Mouse (Mus musculus) olfactory bulb, adult 2 months (tissue): ENCODE measurements around the gene Gsap. TPM values are rescaled to one million over a fixed set of nuclear protein-coding genes. Genes with fewer than 3 reads are reported as not detected.

ENCODE experiments used
- H3K27ac ChIP-seq: fragments of 200-500 bp; 2 replicates; pipeline ENCODE4 v1.5.1; 2012; ENCODE audit warnings: low read depth, low read length; ENCODE audit not compliant: insufficient read depth
- H3K4me1 ChIP-seq: fragments of 200-500 bp; 2 replicates; pipeline ENCODE4 v1.6.1; 2012; ENCODE audit warnings: low read length; ENCODE audit not compliant: control insufficient read depth, insufficient read depth
- H3K4me3 ChIP-seq: fragments of 200-500 bp; 2 replicates; pipeline ENCODE4 v1.5.1; 2012; ENCODE audit warnings: mild to moderate bottlenecking, low read depth, low read length, moderate library complexity; ENCODE audit not compliant: insufficient read depth
- CTCF ChIP-seq: fragments of 200-500 bp; IDR thresholded peaks from 2 replicates; pipeline ENCODE4 v1.5.1; 2012; ENCODE audit warnings: low read depth, mild to moderate bottlenecking, low read length, moderate library complexity; ENCODE audit not compliant: insufficient read depth
- POLR2A ChIP-seq: fragments of 200-500 bp; IDR thresholded peaks from 2 replicates; pipeline ENCODE4 v1.6.1; 2012; ENCODE audit warnings: mild to moderate bottlenecking, low read depth, low read length, moderate library complexity; ENCODE audit not compliant: insufficient read depth
- WGBS: fragments of 180-500 bp; shearing (Covaris S2); methylation state at CpG from one replicate; pipeline ENCODE4 v1.1.7; 2018; 5-methylcytosine and 5-hydroxymethylcytosine counted together
- polyA plus RNA-seq: library from polyadenylated mRNA; stranded (reverse); fragments of >200 nt; gene quantifications from 2 replicates; pipeline ENCODE4 v1.2.4, GENCODE M21; 2012; ENCODE audit warnings: low replicate concordance; ENCODE audit not compliant: missing spikeins, insufficient read depth, insufficient read length

Gene Gsap
- polyA plus RNA-seq, 1 experiment: not detected

DNA sequence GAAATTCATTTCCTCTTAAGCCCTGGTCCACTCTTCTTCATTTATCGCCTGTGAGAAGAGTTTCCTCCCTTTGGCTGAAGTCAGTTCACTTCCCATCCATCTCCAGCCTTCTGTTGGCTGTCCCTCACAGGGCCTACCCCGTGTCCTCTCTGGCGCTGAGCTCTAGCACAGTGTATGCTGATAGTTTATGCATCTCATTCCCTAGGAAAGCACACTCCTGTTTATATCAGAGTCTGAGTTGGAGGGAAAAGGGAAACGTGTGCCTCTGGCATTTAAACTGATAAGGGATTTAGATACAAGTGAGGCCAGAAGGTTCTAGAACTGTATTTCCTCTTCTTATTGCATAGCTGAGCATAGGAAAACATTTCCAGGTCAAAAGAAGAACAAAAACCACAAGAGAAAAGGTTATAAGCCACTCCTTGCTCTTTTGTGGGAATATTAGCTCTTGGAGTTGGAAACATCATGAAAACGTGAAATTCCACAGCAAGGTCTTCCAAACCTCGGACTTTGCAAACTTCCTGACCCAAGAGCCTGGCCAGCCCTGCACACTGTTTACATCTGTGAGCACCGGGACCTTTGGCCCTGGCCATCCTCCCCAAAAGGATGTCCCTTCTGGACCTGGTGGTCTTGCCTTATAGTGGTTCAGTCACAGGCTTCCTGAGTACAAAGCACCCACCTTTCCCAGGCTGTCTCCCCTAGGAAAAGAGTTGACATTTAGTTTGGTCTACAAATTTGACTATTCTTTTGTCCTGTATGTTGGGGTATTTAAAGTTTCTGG is 102.8 kb downstream of the Gsap start:
- TF ChIP-seq CTCF (no peak), POLR2A (no peak)
- 83% methylated on average over 7 of the region's 7 CpGs for WGBS
- H3K4me3 ChIP-seq: no peak overlapping the region
- H3K4me1 ChIP-seq: no peaks in the 10 kb centered on the region
- no peak overlapping the region for H3K27ac ChIP-seq

DNA sequence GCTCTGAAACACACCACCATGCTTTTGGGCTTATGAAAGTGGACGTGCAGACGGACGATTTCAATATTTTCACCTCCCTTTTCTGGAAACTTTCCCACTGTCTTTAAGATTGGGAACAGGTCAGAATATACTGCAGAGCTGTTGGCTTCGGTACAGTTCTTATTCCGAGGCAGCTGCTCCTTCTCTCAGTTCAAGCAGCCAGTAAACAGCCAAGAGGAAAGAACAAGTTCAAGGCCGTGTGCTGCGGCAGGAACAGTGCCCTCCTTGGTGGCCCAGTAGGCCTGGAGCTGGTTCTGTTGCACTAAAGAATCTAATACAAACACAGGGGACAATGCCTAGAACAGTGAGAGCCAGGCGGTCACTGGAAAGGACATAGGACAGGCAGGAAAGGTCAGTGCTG is 104.5 kb downstream of the Gsap start:
- TF ChIP-seq POLR2A (no peak), CTCF (no peak)
- WGBS: 85% methylated on average over 8 of the region's 8 CpGs

DNA sequence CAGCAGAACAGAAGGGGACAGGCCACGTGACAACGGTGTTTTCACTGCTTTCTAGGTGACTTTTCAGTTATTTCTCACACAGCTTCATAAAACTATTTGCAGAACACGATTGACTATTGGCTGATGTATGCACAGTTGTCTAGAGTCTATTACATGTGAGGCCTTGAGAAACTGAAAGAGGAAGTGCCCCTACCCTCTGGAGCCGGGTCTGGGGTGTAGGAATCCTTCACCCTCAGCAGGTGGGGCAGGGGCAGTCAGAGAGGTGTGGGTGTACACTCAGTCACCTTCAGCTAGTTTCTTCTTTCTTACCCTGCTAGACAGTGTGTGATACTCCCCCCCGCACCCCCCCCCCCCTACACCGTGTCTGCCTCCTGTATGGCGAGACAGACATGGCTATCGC is 109.6 kb downstream of the Gsap start:
- Histone ChIP-seq H3K4me1 (peaks cover 5% of the 10 kb centered on the region; the same call in 1 of the 2 replicates), H3K27ac (no peak overlapping the region), H3K4me3 (no peak overlapping the region)
- TF ChIP-seq POLR2A: no peak
- no peak for TF ChIP-seq CTCF
- 86% methylated on average over 8 of the region's 8 CpGs for whole genome bisulfite sequencing

More for the DNA sequence above, 104.5 kb downstream of the Gsap start:
- no peak overlapping the region for H3K4me3 ChIP-seq
- no peak overlapping the region for H3K27ac ChIP-seq
- H3K4me1 ChIP-seq: no peaks in the 10 kb centered on the region

DNA sequence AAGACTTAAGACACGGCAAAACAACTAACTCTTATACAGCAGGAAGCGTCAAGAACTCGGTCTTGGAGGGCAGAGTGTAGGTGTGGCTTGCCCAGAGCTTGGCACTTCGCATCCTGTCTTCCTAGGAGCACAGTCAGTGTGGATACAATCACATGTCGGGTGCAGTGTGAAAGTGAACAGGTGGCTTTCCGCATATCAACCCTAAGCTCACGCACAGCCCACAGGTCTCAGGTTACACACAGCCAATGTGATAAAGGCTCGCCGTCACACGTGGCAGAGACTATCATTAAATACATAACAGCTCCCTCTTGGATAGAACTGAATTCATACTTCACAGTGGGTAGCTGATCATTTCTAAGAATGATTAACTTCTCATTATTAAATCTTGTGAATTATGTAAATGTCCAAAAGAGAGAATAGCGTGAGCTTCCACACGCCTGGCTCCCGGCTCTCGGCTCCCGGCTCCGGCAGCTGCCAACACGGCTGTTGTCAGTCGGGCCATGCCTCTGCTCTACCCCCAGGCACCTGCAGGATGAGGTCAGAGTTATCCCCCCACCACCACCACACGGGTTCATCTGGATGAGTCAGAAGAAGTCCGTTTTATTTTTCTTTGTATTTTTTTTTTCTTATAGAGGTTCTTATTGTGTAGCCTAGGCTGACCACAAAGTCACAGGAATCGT is 113.2 kb downstream of the Gsap start:
- no peak for TF ChIP-seq POLR2A
- TF ChIP-seq CTCF: no peak
- Histone ChIP-seq H3K27ac (no peak overlapping the region), H3K4me3 (no peak overlapping the region), H3K4me1 (peaks cover 5% of the 10 kb centered on the region; the same call in 1 of the 2 replicates)
- WGBS: 73% methylated on average over 21 of the region's 21 CpGs

DNA sequence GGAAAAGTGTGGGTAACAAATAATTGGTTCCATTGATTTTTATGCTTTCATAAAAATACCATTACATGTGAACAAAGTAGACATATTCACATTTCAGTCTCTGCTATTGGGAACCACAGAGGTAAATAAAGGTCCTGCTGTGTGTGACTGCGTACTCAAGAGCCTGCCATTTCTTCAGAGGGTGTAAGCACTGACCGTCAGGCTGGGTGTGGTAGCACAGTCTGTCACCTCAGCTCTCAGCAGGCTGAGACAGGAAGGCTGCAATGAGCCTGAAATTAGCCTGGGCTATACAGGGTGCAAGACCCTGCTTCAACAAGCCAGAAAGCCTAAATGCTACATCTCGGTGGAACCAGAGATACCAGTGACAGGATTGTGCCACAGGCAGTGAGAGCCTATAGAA is 114.0 kb downstream of the Gsap start:
- no peak for TF ChIP-seq POLR2A
- WGBS: 95% methylated on average over 3 of the region's 3 CpGs
- no peak overlapping the region for H3K4me3 ChIP-seq
- H3K4me1 ChIP-seq: peaks cover 5% of the 10 kb centered on the region; the same call in 1 of the 2 replicates
- H3K27ac ChIP-seq: no peak overlapping the region

DNA sequence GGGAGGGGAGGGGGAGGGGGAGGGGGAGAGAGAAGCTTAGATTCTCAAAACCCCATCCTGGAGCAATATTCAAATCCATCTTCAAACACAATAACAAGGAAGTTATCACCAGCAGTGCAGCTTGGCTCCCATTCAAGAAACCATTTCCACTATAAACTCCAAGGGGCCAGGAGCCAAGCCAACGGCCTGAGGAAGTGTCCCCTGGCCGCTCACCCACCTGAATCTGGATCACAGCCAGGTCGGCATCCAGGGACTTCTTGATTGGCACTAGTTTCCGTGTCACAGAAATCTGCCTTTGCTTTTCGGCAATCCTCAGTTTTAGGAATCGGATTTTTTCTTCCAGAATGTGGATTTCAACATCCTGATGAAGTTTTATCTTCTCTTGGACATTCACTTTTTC is 115.0 kb downstream of the Gsap start:
- peaks cover 5% of the 10 kb centered on the region; the same call in 1 of the 2 replicates for H3K4me1 ChIP-seq
- H3K27ac ChIP-seq: no peak overlapping the region
- 62% methylated on average over 6 of the region's 6 CpGs for WGBS
- no peak overlapping the region for H3K4me3 ChIP-seq
- no peak for TF ChIP-seq CTCF
- TF ChIP-seq POLR2A: no peak

DNA sequence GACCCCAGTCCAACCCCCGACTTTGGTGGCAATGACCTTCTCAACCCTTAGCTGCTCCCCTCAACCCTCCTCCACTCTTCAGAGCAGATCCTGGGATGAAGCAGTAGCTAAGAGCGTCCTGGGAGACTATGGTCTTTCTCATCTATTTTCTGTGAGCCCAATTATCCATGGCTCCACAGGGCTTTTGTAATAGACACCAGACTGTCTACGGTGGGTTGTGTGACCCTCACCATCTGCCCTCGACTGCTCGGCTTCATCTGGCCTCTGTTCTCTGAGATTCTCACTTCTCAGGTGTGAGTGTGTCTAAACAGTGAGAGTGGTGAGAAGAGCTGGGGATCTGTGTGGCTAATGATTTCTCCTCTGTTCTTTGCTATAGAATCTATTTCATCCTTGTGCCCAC is 121.1 kb downstream of the Gsap start:
- Histone ChIP-seq H3K4me1 (no peaks in the 10 kb centered on the region), H3K27ac (no peak overlapping the region), H3K4me3 (no peak overlapping the region)
- WGBS: 86% methylated on average over 5 of the region's 5 CpGs
- TF ChIP-seq CTCF: no peak
- TF ChIP-seq POLR2A: no peak

DNA sequence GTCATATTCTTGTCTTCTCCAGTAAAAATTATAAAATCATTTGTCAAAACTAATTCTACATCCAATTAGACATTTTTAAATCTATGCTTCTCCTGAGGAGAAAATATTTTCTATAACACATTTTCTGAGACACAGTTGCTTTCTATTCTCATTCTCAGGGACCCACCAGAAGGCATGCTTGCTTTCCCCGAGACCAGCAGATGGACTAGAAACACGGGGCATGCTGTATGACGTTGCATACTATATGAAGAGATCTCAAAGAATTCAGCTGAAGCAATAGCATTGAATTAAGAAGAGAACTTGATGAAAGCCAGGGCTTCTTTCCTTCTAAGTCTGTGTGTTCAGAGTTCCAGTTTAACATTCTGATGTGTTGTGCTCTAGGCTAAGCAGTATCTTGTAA is 128.6 kb downstream of the Gsap start:
- WGBS: 85% methylated on average over 3 of the region's 3 CpGs
- TF ChIP-seq POLR2A: no peak
- TF ChIP-seq CTCF: no peak
- Histone ChIP-seq H3K27ac (no peak overlapping the region), H3K4me1 (no peaks in the 10 kb centered on the region), H3K4me3 (no peak overlapping the region)

DNA sequence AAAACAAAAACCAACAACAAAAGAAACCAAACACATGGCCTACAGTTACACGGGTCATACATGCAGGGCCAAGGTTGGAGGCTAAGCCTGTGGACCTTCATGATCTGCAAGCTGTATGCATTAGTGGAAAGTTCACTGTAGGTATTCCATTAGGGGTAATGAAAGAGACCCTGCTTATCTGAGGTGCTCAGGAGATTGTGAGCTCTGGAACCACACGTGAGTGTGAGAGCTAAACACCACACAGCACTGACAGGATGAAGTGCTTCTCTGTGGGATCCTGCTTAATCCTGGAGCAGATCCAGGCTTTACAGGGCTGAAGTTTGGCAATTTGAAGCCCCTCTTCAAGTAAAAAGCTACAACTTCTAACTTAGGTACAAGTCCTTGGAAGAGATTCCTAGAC is 134.1 kb downstream of the Gsap start:
- TF ChIP-seq CTCF: no peak
- no peak for TF ChIP-seq POLR2A
- no peak overlapping the region for H3K4me3 ChIP-seq
- no peaks in the 10 kb centered on the region for H3K4me1 ChIP-seq
- WGBS: 82% methylated on average over 2 of the region's 2 CpGs
- H3K27ac ChIP-seq: no peak overlapping the region

DNA sequence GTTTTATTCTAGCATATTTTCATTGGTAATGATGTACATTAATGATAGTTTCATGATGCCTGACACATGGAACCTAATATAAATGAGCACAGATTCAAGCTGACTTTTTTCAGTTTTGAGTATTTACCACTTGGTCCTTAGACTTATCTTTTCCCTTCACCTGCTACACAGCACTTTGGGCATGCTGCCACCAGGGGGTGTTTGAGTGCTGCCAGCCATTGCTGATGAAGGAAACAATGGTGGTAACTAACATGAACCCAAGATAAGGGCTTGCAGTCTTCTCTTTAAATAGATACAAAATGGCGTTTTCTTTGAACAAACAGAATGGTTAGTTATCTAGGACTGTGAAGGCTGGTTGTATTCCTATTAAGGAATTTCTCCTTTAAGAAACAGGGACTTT is 140.4 kb downstream of the Gsap start:
- 56% methylated on average over 1 of the region's 1 CpGs for WGBS
- no peak for TF ChIP-seq CTCF
- no peak for TF ChIP-seq POLR2A
- Histone ChIP-seq H3K27ac (no peak overlapping the region), H3K4me1 (peaks cover 13% of the 10 kb centered on the region), H3K4me3 (no peak overlapping the region)
